Mouse (Mus musculus): ENCODE results near the gene Mavs.
"Not testable (repeated sequence)": the region's sequence is repeated elsewhere in the genome, so short reads cannot be mapped to it uniquely, and the experiment has no call there.

Mavs gene

DNA sequence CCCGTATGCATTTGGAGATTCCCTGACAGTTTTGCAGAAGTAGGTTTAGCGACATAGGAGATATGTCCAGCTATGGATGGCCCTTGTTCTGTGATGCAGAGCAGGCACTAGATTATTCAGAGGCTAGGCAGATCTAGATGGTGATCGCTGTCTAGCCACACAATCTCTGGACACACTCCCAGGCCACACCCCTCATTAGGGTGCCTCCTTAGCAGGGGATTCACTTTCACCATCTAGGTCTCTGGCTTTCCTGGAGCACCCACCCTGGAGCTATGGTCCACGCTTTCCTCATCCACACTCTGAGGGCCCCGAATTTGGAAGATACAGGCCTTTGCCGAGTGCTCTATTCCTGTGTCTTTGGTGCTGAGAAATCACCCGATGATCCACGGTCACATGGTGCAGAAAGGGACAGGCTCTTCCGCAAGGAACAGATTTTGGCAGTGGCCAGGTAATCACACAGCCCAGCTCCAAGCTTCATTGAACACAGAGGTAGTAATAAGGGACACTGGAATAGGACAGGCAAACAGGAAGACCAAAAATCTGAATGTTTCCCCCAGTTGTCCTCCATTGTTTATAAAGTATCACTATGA lies 22.7 kb upstream of the Mavs start:
- peak; percentile 5 for ATAC-seq (ENCODE audit: low TSS enrichment)

DNA sequence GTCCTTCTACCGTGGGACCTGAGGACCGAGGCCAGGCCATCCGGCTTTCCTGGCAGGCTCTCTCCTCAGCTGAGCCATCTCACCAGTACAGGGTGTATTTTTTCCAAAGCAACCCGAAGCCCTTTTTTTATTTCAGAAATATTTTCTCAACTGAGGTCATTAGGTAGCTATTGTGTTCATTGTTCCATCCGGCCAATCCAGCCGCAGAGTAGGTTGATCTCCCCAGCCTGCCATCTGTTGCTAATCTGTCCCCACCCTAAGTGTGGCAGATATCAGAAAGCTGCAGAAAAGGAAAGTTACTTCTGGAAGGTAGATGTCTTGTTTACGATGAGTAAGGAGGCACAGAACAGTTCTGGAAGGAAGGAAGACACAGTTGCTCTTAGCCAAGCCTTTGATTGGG lies 20.1 kb upstream of the Mavs start:
- ATAC-seq (ENCODE audit: low TSS enrichment): no peak

DNA sequence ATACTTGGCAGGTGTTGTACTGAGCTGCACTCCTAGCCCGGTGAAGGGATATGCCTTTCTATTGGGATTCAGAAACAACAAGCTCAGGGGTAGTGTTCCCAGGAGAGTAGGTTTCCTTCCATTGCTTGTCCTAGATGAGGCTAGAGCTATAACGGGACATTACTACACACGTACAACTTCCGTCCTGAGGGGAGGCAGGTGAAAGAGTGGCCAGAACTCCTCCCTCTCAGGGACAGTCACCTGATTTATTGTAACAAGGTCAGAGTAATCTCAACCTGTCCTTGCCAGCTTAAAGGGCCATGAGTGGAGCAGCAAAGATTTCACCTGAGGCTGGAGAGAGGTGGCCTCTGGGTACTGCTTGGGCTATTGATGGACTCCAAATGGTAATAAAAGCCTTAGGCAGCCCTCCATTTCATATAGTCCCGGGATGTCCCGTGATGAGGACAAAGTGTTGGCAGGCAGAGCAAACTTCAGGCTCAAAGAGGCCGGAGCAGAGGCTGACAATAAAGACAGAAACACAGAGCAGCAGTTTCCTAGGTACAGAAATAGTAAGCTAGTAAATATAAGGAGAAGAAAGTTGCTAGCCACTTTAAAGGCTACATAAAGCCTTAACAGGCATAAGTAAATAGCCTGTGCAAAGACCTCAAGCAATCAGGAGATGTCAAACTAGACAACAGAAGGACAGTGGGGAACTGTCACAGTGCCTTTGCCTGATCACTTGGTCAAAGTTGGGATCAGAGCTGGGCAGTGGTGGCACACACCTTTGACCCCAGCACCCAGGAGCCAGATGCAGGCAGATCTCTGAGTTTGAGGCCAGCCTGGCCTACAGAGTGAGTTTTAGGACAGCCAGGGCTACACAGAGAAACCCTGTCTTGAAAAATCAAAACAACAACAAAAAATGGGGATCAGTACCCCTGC lies 17.7 kb upstream of the Mavs start:
- ATAC-seq (ENCODE audit: low TSS enrichment): no peak

DNA sequence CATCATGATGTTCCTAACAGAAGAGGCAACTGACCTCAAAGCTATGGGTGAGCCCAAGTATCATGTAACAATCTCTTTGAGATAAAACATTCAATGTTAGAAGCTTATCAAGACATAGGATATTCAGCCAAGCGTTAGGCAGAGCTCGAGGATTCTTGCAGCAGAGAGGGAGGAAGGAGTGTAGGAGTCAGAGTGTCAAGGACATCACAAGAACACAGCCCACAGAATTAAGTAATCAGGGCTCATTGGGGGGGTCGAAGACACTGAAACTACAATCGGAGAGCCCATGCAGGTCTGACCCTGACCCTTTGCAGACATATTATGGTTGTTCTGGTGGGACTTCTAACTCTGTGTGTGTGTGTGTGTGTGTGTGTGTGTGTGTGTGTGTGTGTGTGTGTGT lies 13.8 kb upstream of the Mavs start:
- ATAC-seq (ENCODE audit: low TSS enrichment): no peak

DNA sequence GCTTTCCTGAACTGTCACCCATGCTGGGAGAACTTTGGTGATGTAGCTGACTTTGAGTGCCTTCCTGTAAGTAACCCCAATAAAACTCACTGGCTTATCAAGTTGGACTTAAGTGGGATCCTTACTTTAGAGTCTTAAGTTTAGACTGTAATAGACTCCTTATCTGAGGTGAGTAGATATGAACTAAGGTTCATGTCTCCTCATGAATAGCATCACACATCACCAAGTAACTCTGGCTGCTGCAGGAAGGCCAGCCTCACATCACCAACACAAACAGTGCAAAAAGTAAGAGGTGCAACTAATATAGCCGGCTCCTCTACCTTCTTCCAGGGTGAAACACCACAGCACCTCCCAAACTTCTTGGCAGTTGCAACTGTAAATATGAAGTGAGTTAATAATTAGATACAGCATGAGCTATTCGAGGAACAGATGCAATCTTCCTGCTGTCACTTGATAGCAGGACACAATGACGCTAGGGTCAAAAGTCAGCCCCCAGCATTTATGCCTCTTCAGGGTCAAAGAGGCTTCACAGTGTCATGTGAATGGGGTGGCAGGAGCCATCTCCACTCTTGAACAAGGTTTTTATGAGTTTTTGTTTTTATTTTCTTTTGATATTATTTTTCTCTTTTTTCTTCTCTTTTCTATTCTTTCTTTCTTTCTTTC lies 11.9 kb upstream of the Mavs start:
- ATAC-seq (ENCODE audit: low TSS enrichment): no peak

DNA sequence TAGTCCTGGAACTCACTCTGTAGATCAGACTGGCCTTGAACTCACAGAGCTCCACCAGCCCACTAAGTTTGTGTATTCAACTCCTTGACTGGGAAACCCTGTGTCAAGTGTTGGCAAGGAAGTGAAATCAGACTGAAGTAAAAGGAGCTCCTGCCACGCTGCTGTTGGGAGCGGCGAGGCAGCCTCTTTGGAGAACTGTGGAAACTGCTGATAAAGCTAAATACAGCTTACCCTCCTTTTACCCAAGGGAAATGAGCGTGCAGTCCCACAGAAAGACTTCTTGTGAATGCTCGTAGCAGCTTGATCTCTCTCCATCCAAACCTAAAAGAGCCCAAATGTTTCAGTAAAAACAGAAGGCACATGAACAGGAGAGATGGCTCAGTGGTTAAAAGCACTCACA lies 11.3 kb upstream of the Mavs start:
- no peak for ATAC-seq (ENCODE audit: low TSS enrichment)

DNA sequence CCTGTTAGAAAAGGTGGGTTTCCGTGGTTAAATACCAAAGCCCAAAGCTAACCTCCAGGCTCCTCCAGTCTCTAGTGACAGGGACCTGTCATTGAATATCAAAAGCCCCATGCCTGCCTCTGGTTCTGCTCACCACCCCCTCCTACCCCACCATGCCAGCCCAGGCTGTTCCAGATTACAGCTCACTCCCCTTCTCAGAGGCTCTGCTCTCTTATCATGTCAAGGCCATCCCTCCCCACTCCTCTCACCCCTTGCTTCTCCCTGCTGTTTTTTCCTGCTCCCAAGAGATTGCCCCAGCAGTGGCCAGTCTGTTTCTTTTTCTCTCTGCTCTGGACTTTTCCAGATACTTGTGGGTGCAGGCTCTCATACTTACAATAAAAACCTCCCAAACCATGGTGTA lies 10.3 kb upstream of the Mavs start:
- no peak for ATAC-seq (ENCODE audit: low TSS enrichment)

DNA sequence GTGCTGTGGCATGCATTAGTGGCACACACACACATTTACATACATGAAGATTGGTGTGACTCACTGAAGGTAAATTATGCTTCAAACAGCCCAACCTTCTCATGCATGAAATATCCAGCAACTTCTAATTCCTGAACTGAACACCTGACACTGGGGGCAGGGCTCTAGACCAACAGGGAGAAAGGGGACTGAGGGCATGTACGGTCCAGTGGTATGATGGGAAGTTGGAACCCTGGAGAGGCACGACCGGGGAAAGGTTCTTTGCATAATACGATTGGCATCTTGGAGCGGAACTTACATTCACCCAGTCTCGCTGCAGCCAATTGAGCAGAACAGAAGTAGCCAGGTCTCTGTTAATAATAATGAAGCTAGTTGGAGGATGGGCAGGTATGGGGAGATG lies 8.7 kb upstream of the Mavs start:
- ATAC-seq (ENCODE audit: low TSS enrichment): no peak

DNA sequence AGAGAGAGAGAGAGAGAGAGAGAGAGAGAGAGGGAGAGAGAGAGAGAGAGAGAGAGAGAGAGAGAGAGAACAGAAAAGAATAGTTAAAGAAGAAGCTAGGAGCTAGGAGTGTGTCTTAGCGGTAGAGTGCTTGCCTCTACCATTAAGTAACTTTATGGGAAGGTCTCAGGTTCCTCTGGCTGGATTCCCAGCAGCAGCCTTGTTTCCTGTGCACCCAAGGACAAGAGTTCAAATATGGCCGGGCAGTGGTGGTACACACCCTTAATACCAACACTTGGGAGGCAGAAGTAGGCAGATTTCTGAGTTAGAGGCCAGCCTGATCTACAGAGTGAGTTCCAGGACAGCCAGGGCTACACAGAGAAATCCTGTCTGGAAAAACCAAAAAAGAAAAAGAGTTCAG lies 7.2 kb upstream of the Mavs start:
- ATAC-seq (ENCODE audit: low TSS enrichment): not testable (repeated sequence)

DNA sequence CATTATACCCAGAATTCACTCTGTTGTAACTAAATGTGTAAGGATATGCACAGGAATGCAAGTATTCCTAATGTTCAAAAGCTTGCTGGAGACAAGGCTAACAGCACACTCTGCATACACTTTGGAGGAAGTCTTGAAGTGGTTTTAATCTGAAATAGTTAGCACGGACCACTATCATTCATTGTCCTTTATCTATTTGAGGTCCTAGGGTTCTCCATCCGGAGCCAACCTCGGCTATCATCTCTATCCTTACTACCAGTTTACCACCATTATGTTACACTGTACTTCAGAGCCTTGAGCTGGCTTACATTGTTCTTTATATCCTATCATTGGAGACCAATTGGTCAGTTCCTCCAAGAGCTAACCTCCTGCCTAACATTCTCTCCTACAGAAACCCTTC lies 6.6 kb upstream of the Mavs start:
- ATAC-seq (ENCODE audit: low TSS enrichment): no peak

DNA sequence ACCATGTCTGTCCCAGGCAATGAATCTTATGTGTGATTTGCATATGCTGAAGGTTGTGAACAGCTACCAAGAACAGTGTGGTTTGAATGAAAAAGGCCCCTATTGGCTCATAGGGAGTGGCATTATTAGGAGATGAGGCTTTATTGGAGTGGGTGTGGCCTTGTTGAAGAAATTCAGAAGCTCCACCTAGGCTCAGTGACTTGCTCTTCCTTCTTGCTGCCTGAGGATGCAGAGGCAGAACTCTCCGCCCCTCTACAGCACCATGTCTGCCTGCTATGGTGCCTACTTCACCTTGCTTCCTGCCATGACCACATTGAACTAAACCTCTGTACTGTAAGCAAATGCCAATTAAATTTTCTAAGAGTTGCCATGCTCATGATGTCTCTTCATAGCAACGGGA lies 1.3 kb upstream of the Mavs start:
- no peak for ATAC-seq (ENCODE audit: low TSS enrichment)

DNA sequence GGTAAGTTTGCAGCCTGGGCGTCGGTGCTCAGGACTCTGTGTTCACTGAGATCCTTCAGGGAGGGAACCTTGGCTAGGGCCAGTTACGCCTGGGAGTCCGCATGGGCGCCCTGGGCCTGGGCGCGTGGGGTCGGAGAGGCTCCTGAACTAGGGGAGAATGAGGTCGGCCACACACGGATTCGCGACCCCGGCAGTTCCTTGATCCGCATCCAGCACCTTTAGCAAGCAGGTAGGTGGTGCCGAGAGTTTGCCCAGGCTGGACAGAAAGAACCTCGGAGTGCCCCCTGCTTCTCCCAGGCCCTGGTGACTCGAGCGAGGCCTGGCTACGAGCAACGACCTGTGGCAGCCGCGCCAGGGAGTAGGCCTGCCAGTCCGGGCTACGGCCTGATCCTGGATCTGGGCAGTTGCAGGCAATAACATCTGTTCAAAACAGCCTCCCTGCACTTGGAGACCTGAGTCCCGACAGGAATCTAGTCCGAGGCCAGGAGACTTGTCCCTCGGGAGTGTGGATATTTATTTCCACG lies 326 bp downstream of the Mavs start:
- no peak for ATAC-seq (ENCODE audit: low TSS enrichment)

DNA sequence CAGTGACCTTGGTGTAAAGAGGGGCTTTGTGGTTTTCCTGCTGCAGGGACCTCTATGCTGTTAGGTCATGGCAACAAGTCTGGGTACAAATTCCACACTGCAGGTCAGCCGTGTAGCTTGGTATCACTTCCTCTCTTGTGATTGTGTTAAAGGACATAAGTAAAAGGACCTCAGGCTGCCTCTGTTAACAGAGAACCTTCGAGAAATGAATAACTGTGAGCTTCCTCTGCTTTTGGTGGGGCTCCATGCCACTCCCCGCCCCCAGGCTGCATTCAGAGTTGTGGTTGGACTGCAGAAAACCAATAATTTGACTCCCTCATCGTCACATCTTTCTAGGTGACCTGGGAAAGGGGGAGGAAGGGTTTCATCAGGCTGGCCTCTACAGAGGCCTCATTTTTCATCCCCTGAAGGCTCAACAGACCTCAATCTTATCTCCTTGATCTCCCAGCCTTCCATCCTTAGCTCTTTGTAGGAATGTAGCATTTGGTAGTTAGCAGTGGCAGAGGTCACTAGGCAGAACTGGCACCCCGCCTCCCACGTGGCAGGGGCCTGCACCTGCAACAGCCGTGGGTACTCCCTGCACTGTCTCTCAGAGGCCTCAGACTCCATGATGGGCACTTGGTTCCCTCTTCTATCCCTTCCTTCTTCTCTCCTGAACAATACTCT lies 1.2 kb downstream of the Mavs start:
- ATAC-seq (ENCODE audit: low TSS enrichment): no peak

DNA sequence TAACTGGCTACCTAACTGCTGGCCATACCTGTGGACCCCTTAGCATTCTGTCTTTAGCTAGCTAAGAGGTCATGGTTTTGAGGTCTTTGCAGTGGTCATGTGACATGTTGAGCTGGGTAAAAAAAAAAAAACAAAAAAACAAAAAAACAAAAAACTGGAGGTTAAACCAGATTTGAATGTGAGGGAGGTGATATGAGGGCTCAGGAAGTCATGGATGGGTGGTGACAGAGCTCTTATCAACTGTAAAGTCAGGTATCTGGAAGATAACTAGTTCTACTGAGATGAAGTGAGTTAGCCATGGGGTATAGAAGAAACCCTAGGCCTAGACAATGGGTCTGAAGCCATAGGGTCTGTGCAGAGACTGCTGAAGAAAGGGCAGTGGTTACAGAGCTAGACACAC lies 8.3 kb downstream of the Mavs start:
- ATAC-seq (ENCODE audit: low TSS enrichment): no peak

DNA sequence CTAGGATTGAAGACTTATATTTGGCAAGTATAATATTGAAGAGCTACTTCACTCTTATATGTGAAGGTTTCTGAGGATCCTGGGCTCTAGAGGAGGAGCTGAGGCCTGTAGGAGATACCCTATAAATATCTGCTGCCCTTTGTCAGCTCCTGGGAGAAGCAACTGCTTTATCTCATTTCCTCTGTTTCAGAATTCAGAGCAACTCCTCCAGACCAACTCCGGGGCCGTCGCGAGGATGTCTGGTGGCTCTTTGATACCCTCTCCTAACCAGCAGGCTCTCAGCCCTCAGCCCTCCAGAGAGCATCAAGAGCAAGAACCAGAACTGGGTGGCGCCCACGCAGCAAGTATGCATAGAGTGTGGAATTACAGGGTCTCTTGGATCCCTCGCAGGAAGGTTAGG lies 9.1 kb downstream of the Mavs start:
- no peak for ATAC-seq (ENCODE audit: low TSS enrichment)

DNA sequence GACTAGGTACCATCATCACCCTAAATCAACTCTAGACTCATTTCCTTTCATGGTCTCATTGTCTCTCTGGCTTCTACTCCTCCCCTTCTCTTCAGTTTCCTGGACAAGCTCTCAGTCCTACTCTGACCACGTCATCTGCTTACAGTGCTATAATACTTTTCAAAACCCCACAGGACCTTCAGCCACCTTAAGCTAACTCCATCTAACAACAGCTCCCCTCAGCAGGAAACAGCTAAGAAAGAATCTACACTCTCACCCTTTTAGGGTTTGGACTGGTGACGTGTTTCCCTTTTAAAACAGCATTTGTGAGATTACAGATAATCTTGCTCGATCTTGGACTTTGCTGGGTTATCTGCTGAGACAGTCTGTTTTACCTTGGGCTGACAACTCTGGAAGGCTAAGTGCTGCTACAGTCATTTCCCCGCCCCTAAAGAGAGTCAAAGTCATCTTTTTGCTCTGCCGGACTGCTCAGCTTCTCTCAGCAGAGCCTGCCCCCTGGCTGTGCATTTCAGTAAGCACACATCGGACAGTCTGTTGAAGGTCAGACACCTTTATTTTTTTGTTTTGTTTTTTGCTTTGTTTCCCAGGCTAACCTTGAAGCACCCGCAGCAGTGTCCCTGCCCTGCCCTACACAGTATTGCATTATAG lies 19.9 kb downstream of the Mavs start:
- peak; percentile 65; the same call in 1 of the 2 replicates for ATAC-seq (ENCODE audit: low TSS enrichment)

DNA sequence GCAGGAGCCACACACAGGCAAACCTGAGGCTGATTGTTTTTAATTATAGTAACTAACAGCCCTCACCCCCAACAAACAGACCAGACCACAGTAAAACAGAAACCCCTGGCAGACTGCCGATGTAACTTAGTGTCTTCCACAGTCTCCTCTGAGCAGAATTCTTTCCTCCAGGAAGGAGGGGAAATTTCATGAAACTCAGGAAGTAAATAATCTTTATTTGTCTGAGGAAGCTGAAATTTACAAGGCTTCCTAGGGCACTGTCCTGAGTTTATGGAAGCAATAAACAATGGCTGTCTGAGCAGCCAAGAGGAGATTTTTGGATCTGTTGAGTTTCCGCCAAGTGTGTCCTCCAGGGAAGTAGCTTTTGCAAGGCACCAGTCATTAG lies 20.5 kb downstream of the Mavs start:
- no peak for ATAC-seq (ENCODE audit: low TSS enrichment)

DNA sequence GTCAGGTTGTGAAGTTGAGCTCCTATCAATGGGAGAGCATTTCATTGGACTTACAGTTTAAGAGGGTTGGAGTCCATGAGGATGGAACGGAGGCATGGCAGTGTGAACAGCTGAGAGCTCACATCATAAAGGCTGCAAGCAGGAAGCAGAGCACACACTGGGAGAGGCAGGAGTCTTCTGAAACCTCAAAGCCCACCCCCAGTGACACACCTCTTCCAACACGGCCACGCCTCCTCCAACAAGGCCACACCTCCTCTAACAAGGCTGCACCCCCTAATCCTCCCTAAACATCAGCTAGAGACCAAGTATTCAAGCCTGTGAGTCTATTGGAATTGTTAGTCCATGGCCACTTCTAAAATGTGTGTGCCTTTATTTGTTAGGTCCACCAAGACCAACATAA lies 21.9 kb downstream of the Mavs start:
- no peak for ATAC-seq (ENCODE audit: low TSS enrichment)

DNA sequence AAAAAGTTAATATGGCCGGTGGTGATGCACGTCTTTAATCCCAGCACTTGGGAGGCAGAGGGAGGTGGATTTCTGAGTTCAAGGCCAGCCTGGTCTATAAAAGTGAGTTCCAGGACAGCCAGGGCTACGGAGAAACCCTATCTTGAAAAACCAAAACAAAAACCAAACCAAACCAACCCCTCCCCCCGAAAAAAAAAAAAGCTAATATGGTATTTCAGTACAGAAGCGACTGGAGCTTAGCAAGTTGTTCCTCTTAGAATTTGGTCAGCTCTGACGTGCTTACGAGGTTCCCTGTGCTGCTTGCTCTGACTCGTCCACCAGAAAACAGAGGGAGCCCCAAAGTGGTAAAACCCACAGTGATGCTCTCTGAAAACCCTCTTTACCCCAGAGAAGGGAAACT lies 24.8 kb downstream of the Mavs start:
- no peak for ATAC-seq (ENCODE audit: low TSS enrichment)

DNA sequence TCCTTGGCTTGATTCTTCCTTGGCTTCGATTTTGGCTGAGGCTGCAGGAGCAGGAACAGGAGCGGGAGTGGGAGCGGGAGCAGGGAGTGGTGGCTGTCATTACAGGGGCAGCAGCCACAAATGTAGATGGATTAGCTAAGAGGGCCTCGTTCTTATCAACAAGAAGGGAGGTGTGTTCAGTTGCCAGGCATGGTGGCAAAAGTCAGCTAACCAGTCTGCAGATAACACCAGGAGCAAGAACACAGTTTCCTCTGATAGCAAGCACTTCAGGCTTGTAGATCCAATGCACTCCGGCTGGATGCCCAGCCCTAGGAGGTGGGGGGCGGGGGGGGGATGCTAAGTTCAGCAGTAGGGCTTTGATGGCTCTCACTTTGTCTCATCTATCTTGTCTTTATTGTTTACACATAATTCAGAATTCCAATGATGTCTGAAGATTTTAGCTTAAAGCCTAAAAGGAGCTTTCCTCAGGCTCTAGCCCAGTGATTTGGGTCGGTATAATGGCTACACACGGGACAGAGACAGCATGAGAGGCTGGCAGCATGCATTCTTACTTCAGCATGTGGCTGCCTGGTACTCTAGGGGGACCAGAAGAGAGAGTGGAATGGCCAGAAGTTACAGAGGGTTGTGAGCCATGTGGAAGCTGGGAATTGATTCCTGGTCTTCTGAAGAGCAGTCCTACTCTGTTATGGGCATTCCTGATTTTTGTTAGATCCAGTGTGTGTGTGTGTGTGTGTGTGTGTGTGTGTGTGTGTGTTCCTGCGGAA lies 26.9 kb downstream of the Mavs start:
- ATAC-seq (ENCODE audit: low TSS enrichment): no peak
